Mouse (Mus musculus): ENCODE measurements around the gene Pla2g5. TPM values are rescaled to one million over a fixed set of nuclear protein-coding genes. Genes with fewer than 3 reads are reported as not detected.

Pla2g5 gene
- total and polyA plus RNA-seq, 2 experiments = not detected

DNA sequence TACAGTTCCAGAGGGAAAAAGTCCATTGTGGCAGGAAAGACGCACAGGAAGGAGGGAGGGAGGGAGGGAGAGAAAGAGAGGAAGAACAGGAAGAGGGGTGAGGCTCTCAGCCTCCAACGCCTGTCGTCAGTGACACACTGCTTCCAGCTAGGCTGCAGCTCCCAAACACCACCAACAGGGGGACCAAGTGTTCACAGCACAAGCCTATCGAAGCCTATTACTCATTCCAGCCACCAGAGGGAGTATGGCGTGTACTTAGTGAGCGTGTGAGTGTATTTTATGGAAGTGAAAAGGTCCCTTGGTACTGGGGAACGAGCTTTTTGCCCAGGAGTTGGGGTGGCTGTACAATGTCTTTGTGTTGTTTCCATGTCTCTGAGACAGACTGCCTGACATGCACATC, 6.8 kb downstream of the Pla2g5 start:
- WGBS = 33% methylated on average over 7 of the region's 7 CpGs

DNA sequence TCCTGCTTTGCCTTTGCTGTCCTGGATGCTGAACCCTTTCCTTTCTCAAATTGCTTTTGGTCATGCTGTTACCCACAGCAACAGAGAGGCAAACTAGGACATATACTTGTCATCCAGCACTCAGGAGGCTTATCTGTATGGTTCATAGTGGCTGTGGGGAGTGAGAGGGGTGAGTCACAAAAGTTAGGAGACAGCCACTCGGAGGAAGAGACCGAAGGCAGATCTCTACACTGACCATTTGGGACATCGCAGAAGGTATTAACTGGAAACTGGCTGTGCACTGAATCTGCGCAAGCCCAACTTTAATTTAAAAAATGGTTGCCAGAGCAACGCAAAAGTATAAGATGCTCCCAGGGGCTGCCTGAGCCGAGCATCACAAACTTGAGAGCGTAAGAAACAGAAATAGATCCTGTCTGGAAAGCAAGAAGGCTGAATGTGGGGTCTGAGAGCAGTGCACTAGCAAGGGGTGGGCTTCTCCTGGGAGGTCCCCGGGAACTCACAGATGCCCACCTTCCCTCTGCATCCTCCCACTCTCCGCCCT, 8.1 kb downstream of the Pla2g5 start:
- WGBS = 81% methylated on average over 9 of the region's 9 CpGs
- Histone ChIP-seq H3K9ac (ENCODE audit: low read depth, low read length) (no peak overlapping the region), H3K4me3 (ENCODE audit: insufficient read depth, low read depth, low read length) (no peak overlapping the region), H3K27me3 (ENCODE audit: control insufficient read depth, insufficient read depth, low read length) (0 out of 2 replicates have a peak, but pooled peaks cover 3% of the 10 kb centered on the region), H3K4me1 (ENCODE audit: control insufficient read depth, insufficient read depth, low read length) (no peaks in the 10 kb centered on the region), H3K36me3 (ENCODE audit: control insufficient read depth, insufficient read depth, low read length) (no peaks in the 10 kb centered on the region), H3K79me2 (ENCODE audit: control insufficient read depth, insufficient read depth, low read length) (no peaks in the 10 kb centered on the region), H3K27ac (replicated peaks; ENCODE audit: insufficient read depth, low read depth, low read length) (no peak overlapping the region)
- TF ChIP-seq CTCF (IDR thresholded peaks at IDR 0.05; ENCODE audit: low read depth, low read length) (no peak), POLR2A (IDR thresholded peaks at IDR 0.05; ENCODE audit: extremely low read depth, insufficient read depth, low read length) (no peak)
- no peak for DNase-seq (ENCODE audit: extremely low read depth, low read depth, low spot score)

More for the DNA sequence above, 6.8 kb downstream of the Pla2g5 start:
- H3K27ac ChIP-seq (replicated peaks; ENCODE audit: insufficient read depth, low read depth, low read length) = no peak overlapping the region
- no peak overlapping the region for H3K4me3 ChIP-seq (ENCODE audit: insufficient read depth, low read depth, low read length)
- no peaks in the 10 kb centered on the region for H3K36me3 ChIP-seq (ENCODE audit: control insufficient read depth, insufficient read depth, low read length)
- H3K9ac ChIP-seq (ENCODE audit: low read depth, low read length) = no peak overlapping the region
- H3K4me1 ChIP-seq (ENCODE audit: control insufficient read depth, insufficient read depth, low read length) = no peaks in the 10 kb centered on the region
- no peaks in the 10 kb centered on the region for H3K79me2 ChIP-seq (ENCODE audit: control insufficient read depth, insufficient read depth, low read length)
- peak; percentile 54 for DNase-seq (ENCODE audit: extremely low read depth, low read depth, low spot score)
- TF ChIP-seq CTCF (IDR thresholded peaks at IDR 0.05; ENCODE audit: low read depth, low read length) = peak; percentile 87
- TF ChIP-seq POLR2A (IDR thresholded peaks at IDR 0.05; ENCODE audit: extremely low read depth, insufficient read depth, low read length) = no peak
- 0 out of 2 replicates have a peak, but pooled peaks cover 3% of the 10 kb centered on the region for H3K27me3 ChIP-seq (ENCODE audit: control insufficient read depth, insufficient read depth, low read length)

DNA sequence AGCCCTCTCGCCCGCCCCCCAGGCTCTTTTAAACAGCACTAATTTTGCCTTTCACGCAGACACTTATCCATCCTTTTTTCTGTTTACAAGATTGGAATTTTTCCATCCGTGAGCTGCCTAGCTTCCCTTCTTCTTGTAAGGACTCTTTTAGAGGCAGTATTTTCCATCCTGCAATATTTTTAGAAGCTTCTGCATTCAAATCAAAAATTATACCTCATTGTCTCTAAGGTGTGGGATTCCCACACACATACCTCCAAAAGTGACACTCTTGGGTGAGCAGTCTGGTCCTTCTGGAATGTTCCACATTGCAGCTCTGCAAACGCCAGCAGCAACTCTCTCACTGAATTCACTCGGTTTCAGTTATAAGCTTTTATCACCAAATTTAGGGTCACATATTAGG, 10.3 kb downstream of the Pla2g5 start:
- Histone ChIP-seq H3K4me3 (ENCODE audit: insufficient read depth, low read depth, low read length) (no peak overlapping the region), H3K36me3 (ENCODE audit: control insufficient read depth, insufficient read depth, low read length) (no peaks in the 10 kb centered on the region), H3K9ac (ENCODE audit: low read depth, low read length) (no peak overlapping the region), H3K79me2 (ENCODE audit: control insufficient read depth, insufficient read depth, low read length) (no peaks in the 10 kb centered on the region), H3K4me1 (ENCODE audit: control insufficient read depth, insufficient read depth, low read length) (no peaks in the 10 kb centered on the region), H3K27ac (replicated peaks; ENCODE audit: insufficient read depth, low read depth, low read length) (no peak overlapping the region), H3K27me3 (ENCODE audit: control insufficient read depth, insufficient read depth, low read length) (no peaks in the 10 kb centered on the region)
- 64% methylated on average over 6 of the region's 6 CpGs for WGBS
- no peak for DNase-seq (ENCODE audit: extremely low read depth, low read depth, low spot score)
- TF ChIP-seq CTCF (IDR thresholded peaks at IDR 0.05; ENCODE audit: low read depth, low read length) (no peak), POLR2A (IDR thresholded peaks at IDR 0.05; ENCODE audit: extremely low read depth, insufficient read depth, low read length) (no peak)

DNA sequence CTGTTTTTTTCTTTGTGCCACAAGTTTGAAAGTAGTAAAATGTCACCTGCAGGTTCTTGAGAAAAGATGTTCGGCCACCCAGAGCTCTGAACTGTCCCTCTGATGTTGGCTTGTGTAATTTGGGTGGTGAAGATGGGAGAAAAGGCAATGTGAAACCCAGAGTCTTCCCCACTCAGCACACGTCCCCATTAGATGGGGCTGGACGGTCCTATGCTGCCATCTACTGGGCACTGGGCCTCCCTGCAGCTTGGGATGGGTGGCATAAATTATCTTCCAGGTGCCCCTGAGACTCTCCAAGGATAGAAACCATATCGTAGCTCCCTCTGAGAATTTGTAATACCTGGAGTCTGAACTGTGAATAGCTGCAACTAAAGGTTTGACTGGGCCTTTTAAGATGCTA, 11.8 kb downstream of the Pla2g5 start:
- TF ChIP-seq CTCF (IDR thresholded peaks at IDR 0.05; ENCODE audit: low read depth, low read length) (peak; percentile 99), POLR2A (IDR thresholded peaks at IDR 0.05; ENCODE audit: extremely low read depth, insufficient read depth, low read length) (no peak)
- Histone ChIP-seq H3K27me3 (ENCODE audit: control insufficient read depth, insufficient read depth, low read length) (no peaks in the 10 kb centered on the region), H3K9ac (ENCODE audit: low read depth, low read length) (no peak overlapping the region), H3K36me3 (ENCODE audit: control insufficient read depth, insufficient read depth, low read length) (no peaks in the 10 kb centered on the region), H3K4me3 (ENCODE audit: insufficient read depth, low read depth, low read length) (no peak overlapping the region), H3K27ac (replicated peaks; ENCODE audit: insufficient read depth, low read depth, low read length) (no peak overlapping the region), H3K4me1 (ENCODE audit: control insufficient read depth, insufficient read depth, low read length) (no peaks in the 10 kb centered on the region), H3K79me2 (ENCODE audit: control insufficient read depth, insufficient read depth, low read length) (no peaks in the 10 kb centered on the region)
- DNase-seq (ENCODE audit: extremely low read depth, low read depth, low spot score) = peak; percentile 6
- WGBS = 3% methylated on average over 4 of the region's 4 CpGs

DNA sequence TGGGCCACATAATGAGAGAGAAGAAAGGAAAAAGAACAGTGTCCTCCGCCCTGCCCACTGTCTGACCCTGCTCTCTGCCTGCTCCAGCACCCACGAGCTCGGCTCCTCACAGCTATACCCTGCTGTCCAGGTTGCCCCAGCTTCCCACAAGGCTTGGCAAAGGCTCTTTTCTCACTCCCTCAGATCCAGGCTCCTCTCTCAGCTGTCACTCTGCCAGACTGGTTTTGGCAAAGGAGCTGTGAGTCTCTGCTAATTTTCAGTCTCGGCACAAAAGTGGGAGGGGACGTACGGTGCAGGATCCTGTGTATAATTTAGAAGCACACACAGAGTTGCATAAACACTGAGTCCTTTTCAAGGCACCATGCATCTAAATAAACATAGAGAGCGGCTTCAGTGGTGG, 21.9 kb downstream of the Pla2g5 start:
- H3K4me3 ChIP-seq (ENCODE audit: insufficient read depth, low read depth, low read length) = no peak overlapping the region
- WGBS = 91% methylated on average over 7 of the region's 7 CpGs
- no peaks in the 10 kb centered on the region for H3K27me3 ChIP-seq (ENCODE audit: control insufficient read depth, insufficient read depth, low read length)
- H3K4me1 ChIP-seq (ENCODE audit: control insufficient read depth, insufficient read depth, low read length) = no peaks in the 10 kb centered on the region
- no peaks in the 10 kb centered on the region for H3K36me3 ChIP-seq (ENCODE audit: control insufficient read depth, insufficient read depth, low read length)
- no peak overlapping the region for H3K9ac ChIP-seq (ENCODE audit: low read depth, low read length)
- TF ChIP-seq CTCF (IDR thresholded peaks at IDR 0.05; ENCODE audit: low read depth, low read length) (no peak), POLR2A (IDR thresholded peaks at IDR 0.05; ENCODE audit: extremely low read depth, insufficient read depth, low read length) (no peak)
- DNase-seq (ENCODE audit: extremely low read depth, low read depth, low spot score) = no peak
- no peak overlapping the region for H3K27ac ChIP-seq (replicated peaks; ENCODE audit: insufficient read depth, low read depth, low read length)
- H3K79me2 ChIP-seq (ENCODE audit: control insufficient read depth, insufficient read depth, low read length) = no peaks in the 10 kb centered on the region

DNA sequence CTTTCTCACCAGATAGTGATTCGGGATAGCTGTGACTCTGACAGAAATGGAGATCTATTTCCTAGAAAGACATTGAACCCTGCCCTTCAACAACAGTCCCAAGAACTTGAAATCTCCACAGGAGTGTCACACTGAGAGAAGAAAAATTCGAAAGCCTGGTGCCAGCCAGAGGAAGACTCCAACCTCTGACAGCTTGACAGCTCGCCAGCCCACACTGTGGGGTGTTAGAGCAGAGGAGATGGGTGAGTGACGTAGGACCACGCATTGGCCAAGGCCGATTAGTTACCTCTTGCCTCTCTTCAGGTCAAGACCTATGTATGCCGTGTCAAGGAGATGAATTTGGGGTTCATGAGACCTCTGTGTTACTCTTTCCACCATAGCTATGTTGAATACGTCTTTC, 22.6 kb downstream of the Pla2g5 start:
- TF ChIP-seq CTCF (IDR thresholded peaks at IDR 0.05; ENCODE audit: low read depth, low read length) (no peak), POLR2A (IDR thresholded peaks at IDR 0.05; ENCODE audit: extremely low read depth, insufficient read depth, low read length) (no peak)
- no peaks in the 10 kb centered on the region for H3K27me3 ChIP-seq (ENCODE audit: control insufficient read depth, insufficient read depth, low read length)
- no peak overlapping the region for H3K4me3 ChIP-seq (ENCODE audit: insufficient read depth, low read depth, low read length)
- no peak overlapping the region for H3K27ac ChIP-seq (replicated peaks; ENCODE audit: insufficient read depth, low read depth, low read length)
- no peak for DNase-seq (ENCODE audit: extremely low read depth, low read depth, low spot score)
- H3K9ac ChIP-seq (ENCODE audit: low read depth, low read length) = no peak overlapping the region
- 81% methylated on average over 8 of the region's 8 CpGs for WGBS
- no peaks in the 10 kb centered on the region for H3K79me2 ChIP-seq (ENCODE audit: control insufficient read depth, insufficient read depth, low read length)
- H3K36me3 ChIP-seq (ENCODE audit: control insufficient read depth, insufficient read depth, low read length) = no peaks in the 10 kb centered on the region
- H3K4me1 ChIP-seq (ENCODE audit: control insufficient read depth, insufficient read depth, low read length) = no peaks in the 10 kb centered on the region

Data from liver, adult 2 months (tissue).